Mouse (Mus musculus): ENCODE data around the gene Camk2b.
"Not testable (repeated sequence)": the region's sequence is repeated elsewhere in the genome, so short reads cannot be mapped to it uniquely, and the experiment has no call there.

The Camk2b gene

DNA sequence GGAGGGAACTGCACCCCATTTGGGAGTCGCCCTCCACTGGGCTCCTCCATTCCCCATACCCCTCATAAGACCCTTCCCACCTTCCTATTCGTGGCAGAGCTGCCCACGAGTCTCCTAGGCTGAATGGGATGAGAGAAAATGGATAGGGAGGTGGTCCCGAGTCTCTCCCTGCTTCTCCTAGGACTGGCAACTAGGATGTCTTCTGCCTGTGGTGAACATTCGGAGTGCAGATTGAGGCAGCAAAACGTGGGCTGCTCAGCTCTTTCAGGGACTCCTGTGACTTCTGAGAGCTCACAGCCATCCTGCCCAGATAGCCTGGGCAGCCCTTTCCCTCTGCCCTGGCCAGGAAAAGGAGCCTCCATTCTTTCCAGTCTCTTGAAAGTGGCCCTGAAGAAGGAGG is at the start of gene Camk2b:
Gene Camk2b, minus strand, starts transcription at position 187 of the 400 bp plus-strand sequence.
- DNase-seq, result no peak

DNA sequence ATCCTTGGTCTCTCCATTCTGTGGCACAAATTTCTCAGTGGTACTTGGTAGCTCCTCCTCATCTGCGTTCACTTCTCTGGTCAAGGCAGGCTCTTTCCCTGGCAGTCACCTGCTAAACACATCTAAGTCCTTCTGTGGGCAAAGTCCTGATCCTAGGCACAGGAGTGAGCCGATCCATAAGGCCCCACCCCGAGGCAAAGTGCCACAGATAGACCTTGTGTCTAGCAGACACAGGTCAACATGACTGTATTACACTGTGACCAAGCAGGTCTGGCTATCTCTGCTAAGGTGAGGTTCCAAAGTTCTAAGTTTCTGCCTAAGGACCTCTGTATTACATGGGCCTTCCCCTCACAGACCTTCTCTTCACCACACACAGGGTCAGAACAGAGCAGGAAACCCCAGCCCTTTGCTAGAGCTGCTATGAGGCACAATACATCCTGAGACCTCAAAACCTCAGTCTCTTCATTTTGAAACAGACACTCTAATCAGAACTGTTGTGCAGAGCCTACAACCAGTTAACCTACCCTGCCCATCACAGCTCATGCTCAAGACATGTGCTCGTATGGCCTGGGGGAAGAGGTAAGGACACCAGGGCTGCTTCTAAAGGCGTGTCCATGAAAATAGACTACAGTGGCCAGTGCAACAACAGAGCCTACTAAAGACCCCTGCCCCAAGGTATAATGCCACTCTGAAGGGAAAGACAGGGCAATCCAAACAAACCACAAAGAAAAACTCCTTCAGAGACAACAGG is 45.7 kb upstream of the Camk2b start:
- peak; percentile 19 for DNase-seq

DNA sequence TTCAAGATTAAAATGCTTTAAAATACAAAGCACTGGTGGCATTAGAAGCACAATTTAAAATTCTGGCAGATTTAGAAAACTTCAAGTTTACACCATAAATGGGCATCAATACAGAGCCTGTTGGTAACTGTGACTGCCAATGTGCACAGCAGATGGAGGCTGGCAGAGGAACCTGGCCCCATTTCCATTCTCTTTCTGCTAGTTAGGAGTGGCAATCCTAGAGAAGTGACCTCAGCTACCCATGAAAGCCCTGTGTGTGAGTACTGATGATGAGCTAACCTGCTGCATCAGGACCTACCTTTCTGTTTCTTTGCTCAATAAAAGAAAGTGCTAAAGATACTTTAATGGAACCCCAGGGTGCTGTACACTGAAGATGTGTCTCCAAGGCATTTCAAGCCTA is 43.8 kb upstream of the Camk2b start:
- DNase-seq, result no peak

- DNase-seq, result no peak
Measured at GRCm38 (mm10) chr11:6108296-6108695, 42.1 kb upstream of the Camk2b start.

DNA sequence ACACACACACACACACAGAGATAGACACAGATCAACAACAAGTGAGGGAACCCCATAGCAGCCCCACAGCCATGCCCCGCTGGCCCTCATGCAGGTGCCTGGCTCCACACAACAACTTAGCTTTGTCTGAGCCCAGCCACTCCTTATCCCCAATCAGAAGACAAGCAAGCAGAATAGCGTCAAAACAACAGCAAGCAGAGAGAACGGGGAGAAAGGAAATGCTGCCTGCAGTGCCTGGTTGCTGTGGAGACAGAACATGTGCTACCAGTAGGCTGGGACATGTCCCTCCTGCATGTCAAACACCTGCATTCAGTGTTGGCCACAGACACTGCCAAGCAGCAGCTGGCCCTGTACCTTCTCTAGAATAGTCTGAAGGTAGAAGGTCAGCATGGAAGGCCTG is 41.6 kb upstream of the Camk2b start:
- DNase-seq, result no peak

DNA sequence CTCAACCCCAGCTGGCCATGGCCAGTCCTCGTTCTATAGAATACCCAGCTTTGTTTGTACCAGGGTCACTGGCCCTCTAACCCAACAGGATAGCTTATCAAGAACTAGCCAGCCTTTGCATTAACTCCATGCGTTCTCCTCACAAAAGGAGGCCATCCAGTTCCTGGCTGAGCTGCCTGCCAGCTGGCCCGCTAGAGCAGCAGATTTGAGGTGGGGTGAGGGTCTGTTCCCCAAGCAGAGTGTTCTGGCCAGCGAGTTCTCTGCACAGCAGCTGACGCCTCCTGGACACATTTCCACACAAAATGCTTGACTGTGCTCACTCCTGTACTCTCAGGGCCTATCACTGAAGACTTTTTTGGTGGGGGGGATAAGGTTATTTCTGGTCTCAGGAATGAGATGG is 38.6 kb upstream of the Camk2b start:
- no peak for DNase-seq

DNA sequence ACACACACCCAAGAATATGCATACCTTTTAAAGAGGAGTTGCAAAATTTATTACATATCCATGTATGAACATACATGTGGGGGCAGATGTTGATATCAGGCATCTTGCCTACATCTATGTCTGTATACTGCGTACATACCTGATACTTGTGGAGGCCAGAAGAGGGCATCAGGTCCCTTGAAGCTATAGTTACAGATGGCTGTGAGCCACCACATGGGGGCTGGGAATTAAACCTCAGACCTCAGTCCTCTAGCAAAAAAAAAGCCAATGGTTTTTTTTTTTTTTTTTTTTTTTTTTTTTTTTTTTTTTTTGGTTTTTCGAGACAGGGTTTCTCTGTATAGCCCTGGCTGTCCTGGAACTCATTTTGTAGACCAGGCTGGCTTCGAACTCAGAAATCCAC is 30.5 kb upstream of the Camk2b start:
- not testable (repeated sequence) for DNase-seq

- DNase-seq, result no peak
Measured at GRCm38 (mm10) chr11:6086991-6087390, 20.8 kb upstream of the Camk2b start.

- DNase-seq, result no peak
Measured at GRCm38 (mm10) chr11:6078737-6079136, 12.6 kb upstream of the Camk2b start.

GRCm38 (mm10) chr11:6075618-6076066 is 9.5 kb upstream of the Camk2b start:
- DNase-seq, result no peak

DNA sequence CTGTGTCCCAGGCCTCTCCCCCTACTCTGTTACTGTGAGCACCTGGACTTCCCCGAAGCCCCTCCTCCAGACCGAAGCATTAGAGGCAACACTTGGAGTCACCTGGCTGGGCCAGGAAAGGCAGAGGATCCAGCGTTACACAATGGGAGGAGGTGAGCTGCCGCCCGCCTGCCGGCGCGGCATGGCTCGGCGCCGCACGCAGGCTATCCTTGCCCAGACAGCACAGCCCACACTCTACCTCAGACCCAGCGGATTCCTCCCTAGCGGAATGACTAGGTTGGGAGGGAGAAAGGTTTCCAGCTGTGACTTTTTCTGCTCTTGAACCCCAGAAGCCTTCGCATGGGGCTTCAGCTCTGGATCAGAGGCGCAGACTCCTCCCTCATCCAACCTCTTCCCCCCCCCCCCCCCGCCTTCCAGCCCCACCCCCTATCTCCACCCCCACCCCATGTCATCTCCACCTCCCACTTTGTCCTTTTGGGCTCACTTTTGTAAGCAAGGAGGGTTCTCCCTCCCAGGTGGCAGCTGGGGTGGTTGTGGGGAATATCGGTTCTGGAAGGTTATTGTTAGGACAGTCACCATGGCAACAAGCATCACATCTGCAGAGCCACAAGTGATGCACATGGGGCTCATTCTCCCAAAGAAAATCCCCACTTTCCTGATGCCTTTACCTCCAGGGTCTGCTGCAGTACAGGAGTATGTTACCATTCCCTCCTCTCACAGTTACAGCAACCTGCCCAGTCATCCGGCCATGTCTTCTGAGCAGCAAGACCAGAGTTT is 2.2 kb upstream of the Camk2b start:
- DNase-seq, result no peak

- DNase-seq, result no peak
Measured at GRCm38 (mm10) chr11:6067160-6067559, 998 bp upstream of the Camk2b start.

- DNase-seq, result no peak
Measured at GRCm38 (mm10) chr11:6065551-6066121, 526 bp downstream of the Camk2b start.

DNA sequence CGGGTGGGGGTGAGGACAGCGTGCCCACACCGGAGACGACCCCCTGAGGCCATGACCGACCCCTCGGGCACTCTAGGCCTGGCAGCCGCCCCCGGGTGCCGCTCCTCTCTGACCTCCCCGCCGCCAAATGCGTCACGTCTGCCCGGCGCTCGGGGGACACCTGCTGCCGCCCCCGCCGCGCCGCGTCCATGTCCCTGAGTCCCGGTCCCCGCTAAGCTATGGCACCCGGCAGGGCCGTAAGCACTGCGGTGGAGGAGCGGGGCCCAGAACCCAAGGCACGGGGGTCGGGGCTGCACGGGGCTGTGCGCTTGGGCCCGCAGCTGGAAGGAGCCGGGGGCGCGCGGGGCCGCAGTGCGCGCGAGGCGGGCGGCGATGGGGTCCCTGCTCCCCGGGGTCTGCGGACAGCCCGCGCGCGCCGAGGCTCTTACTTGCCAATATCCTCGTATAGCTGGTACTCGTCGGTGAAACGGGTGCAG is 1.1 kb downstream of the Camk2b start:
- DNase-seq, result no peak

DNA sequence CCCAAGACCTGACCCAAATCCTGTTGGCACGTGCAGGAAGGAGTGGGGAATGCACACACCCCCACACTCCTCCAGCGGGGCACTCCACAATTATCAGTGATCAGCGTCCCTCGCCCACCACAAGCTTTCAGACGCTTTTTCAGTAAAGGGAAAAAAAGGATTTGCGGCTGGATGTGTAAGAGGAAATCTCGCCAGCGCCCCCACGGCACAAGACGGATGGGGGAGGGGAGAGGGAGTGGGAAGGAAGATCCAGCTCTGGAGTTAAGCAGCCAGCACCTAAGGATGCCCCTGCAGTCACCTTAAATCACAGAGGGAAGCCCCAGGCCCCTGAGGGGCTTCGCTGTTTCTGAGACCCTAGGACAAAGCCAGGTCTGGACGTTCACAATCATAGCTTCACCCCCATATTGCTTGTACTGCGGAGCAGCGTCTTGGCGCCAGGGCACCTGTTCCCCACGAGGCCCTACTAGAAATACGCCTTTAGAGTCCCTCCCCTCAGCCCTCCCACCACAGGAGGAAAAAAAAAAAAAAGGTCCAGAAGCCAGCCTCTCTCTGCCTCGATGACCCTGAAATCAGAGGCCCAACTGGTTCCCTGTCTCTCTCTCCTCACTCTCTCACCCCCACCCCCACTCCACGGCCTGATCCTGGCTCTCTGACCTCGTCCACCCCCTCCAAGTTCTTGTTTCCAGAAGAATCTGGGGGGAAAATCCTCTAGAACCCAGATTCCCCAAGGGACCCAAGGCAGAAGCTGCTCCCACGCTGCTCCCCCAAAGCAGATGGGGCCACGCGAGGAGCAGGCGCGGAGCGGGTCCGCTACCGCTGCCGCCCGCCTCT is 1.7 kb downstream of the Camk2b start:
- DNase-seq, result no peak

DNA sequence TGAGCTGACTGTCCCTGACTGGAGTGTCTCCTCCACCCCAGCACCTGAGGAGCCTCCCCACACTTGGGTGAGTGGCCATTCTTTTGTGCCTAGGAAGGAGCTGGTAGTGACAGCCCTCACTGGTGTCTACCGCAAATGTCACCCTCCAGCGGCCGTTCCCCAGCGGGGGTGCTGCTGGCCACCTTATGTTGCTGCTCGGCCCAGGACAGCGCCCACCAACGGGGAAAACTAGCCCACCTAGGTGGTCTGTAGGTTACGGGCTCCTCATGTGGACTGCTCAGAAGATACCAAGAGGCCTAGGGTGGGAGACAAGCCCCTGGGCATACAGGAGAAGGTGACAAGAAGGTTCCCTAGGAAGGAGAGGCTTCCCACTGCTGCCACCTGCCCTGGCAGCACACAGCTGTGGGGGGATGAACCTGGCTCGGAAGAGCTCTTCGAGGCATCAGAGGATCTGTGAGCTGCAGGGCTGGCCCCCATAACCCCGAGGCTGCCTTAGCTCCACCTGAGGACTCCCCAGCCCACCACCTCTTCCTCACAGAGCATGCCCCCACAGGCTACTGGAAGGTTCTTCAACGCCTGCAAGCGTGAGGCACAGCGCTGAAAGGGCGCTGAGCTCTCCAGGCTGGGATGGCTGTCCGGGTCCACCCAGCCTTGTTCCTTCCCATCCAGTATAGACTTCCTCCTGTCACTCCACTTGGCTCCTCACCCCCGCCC is 2.5 kb downstream of the Camk2b start:
- no peak for DNase-seq

DNA sequence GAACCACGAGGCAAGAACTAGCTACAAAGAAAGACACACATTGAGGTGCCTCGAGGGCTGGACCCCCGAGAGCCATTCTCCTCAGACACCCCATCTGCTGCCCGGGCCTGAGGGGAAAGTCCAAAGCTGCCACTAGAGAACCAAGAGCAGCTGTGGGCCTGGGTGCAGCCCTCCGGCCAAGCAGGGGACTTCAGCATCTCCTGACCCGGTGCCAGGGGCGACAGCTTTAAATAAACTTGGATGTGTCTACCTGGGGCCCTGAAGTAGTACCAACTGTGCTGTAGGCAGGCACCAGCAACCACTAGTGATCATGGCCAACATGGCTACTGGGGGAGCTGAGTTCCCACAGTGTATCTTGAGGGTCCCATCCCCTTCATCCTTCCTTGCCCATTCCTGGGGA is 3.1 kb downstream of the Camk2b start:
- DNase-seq, result no peak

GRCm38 (mm10) chr11:6062329-6062728 is 3.8 kb downstream of the Camk2b start:
- no peak for DNase-seq

GRCm38 (mm10) chr11:6061891-6062290 is 4.3 kb downstream of the Camk2b start:
- no peak for DNase-seq

- DNase-seq, result no peak
Measured at GRCm38 (mm10) chr11:6059162-6059561, 7.0 kb downstream of the Camk2b start.

GRCm38 (mm10) chr11:6053386-6053785 is 12.8 kb downstream of the Camk2b start:
- DNase-seq, result no peak

DNA sequence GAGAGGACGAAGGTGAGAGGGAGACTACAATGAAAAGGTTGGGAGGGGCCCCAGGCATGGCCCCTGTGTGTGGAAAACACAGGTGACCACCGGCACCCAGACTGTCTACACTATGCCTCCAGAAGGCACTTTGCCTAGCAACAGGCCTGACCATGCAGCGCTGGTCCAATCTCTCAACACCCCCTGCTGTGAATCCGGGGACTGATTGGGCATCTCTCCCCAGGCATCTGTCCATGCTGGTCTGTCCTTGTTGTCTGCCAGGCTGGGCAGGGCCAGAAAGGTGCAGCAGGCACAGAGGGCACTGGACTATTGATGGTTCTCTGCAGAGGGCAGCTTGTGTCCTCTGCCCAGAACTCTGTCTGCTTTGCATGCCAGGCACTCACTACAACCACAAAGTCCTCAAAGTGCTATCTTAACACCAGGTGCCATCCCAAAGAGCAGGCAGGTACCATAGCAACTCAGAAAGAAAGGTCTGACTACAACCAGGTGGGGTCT is 16.0 kb downstream of the Camk2b start:
- DNase-seq, result no peak

Measured in kidney, adult 9 months (tissue).